Mouse (Mus musculus): Measurements from ENCODE around the gene H2al1b.

The H2al1b gene

GRCm38 (mm10) chrX:11346756-11347155 is 44.5 kb downstream of the H2al1b start:
- no peak for DNase-seq (ENCODE audit: low spot score)
